Mouse (Mus musculus) heart, embryonic 15.5 days (tissue): ENCODE measurements around the gene Slc25a11. TPM values are rescaled to one million over a fixed set of nuclear protein-coding genes. Genes with fewer than 3 reads are reported as not detected.
A peak's percentile ranks its signal among the peaks of the same experiment; 100 is the strongest.

ENCODE experiments used
- ATAC-seq: fragments of 200-750 bp; cut with Nextera tagmentation; replicated peaks from 2 replicates; pipeline ENCODE4 v1.8.0; 2017; ENCODE audit warnings: low read depth, moderate TSS enrichment; ENCODE audit not compliant: insufficient number of reproducible peaks, insufficient read depth, low FRiP score
- H3K27ac ChIP-seq: fragments of 300-500 bp; sonication (generic); 2 replicates; pipeline ENCODE4 v1.5.1; 2015; ENCODE audit warnings: mild to moderate bottlenecking, inconsistent platforms
- H3K27me3 ChIP-seq: fragments of 300-500 bp; sonication (generic); 2 replicates; pipeline ENCODE4 v1.6.1; 2015; ENCODE audit warnings: inconsistent platforms
- H3K36me3 ChIP-seq: fragments of 300-500 bp; sonication (generic); 2 replicates; pipeline ENCODE4 v1.6.1; 2015; ENCODE audit warnings: mild to moderate bottlenecking, inconsistent platforms
- H3K4me1 ChIP-seq: fragments of 300-500 bp; sonication (generic); replicated peaks from 2 replicates; pipeline ENCODE4 v1.6.1; 2015; ENCODE audit warnings: inconsistent platforms
- H3K4me2 ChIP-seq: fragments of 300-500 bp; sonication (generic); 2 replicates; pipeline ENCODE4 v1.6.1; 2015; ENCODE audit warnings: inconsistent platforms, mild to moderate bottlenecking, moderate library complexity
- H3K4me3 ChIP-seq: fragments of 300-500 bp; sonication (generic); 2 replicates; pipeline ENCODE4 v1.5.1; 2015; ENCODE audit warnings: mild to moderate bottlenecking, inconsistent platforms
- H3K9ac ChIP-seq: fragments of 300-500 bp; sonication (generic); 2 replicates; pipeline ENCODE4 v1.6.1; 2015; ENCODE audit warnings: mild to moderate bottlenecking, inconsistent platforms
- H3K9me3 ChIP-seq: fragments of 300-500 bp; sonication (generic); replicated peaks from 2 replicates; pipeline ENCODE4 v1.6.1; 2016; ENCODE audit warnings: inconsistent platforms
- WGBS: fragments of 180-500 bp; shearing (Covaris S2); methylation state at CpG from one replicate; pipeline ENCODE4 v1.1.7; 2015; ENCODE audit warnings: mixed read lengths; 5-methylcytosine and 5-hydroxymethylcytosine counted together
- polyA plus RNA-seq: library from polyadenylated mRNA; unstranded; fragments of >200 nt; fragmentation: Nextera tagmentation; extraction: Ambion mirVana; gene quantifications from 2 replicates; pipeline ENCODE4 v1.2.1, GENCODE M21; 2015

The Slc25a11 gene
- polyA plus RNA-seq, 1 experiment from 2014 or later, result 279 TPM

DNA sequence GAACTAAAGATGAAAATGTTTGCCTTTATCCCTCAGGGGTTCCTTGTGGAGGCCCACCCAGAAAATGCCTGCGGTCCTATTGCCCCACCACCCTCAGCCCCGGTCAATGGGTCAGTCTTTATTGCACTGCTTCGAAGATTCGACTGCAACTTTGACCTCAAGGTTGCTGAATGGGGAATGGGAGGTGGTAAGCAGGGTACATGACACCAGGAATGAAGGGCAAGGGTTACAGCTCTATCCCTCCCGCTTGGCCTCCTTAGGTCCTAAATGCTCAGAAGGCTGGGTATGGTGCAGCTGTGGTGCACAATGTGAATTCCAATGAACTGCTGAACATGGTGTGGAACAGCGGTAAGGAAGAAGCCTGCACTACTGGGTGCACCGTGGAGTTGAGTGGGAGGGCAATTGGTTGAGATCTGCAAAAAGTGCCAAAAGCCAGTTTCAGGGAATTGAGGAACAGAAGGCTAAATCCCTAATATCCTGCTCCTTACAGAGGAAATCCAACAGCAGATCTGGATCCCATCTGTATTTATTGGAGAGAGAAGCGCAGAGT lies 2.0 kb upstream of the Slc25a11 start:
- 0 out of 2 replicates have a peak overlapping the region, but pooled peaks have one; percentile 5 for H3K27ac ChIP-seq
- H3K27me3 ChIP-seq, result no peaks in the 10 kb centered on the region
- H3K9ac ChIP-seq, result 0 out of 2 replicates have a peak overlapping the region, but pooled peaks have one; percentile 4
- H3K4me3 ChIP-seq, result no peak overlapping the region
- peak overlapping the region; percentile 2; the same call in 1 of the 2 replicates for H3K4me2 ChIP-seq
- H3K4me1 ChIP-seq, result peaks cover 66% of the 10 kb centered on the region
- peaks cover 47% of the 10 kb centered on the region for H3K36me3 ChIP-seq
- ATAC-seq, result no peak
- H3K9me3 ChIP-seq, result no peaks in the 10 kb centered on the region
- 76% methylated on average over 8 of the region's 8 CpGs for WGBS

GRCm38 (mm10) chr11:70648512-70648911 lies 1.2 kb upstream of the Slc25a11 start:
- H3K4me3 ChIP-seq, result peak overlapping the region; percentile 72
- H3K9me3 ChIP-seq, result no peaks in the 10 kb centered on the region
- no peak for ATAC-seq
- H3K9ac ChIP-seq, result peak overlapping the region; percentile 79
- peaks cover 50% of the 10 kb centered on the region for H3K36me3 ChIP-seq
- WGBS, result 69% methylated on average over 4 of the region's 4 CpGs
- peak overlapping the region; percentile 85 for H3K4me2 ChIP-seq
- 0 out of 2 replicates have a peak overlapping the region, but pooled peaks have one; percentile 95 for H3K27ac ChIP-seq
- peaks cover 66% of the 10 kb centered on the region for H3K4me1 ChIP-seq
- no peaks in the 10 kb centered on the region for H3K27me3 ChIP-seq

DNA sequence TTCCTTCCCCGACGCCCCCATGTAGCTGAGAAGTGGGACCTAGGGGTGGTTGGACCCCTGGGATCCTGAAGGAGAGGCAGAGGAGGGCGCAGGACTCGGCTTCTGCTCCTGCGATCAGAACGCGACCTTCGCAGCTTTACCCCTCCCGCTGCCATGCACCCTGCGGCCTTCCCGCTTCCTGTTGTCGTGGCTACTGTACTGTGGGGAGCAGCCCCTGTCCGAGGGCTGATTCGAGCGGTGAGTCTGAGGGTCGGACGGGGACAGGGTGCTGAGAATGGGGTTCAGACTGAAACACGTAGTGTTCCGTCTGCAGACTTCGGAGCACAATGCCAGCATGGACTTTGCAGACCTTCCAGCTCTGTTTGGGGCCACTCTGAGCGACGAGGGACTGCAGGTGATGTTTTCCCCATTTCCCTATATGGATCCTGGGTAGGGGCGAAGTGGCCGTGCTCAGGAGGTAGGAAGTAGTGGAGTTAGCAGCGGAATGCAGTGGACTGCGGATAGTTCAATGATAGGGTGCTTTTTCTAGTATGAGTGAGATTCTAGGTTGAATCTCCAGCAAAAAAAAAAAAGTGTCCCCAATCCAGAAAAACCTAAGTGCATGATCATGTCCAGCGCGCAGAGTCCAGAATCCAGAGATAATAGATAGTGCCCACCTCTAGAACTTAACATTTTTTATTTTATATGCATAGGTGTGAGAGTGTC lies 589 bp upstream of the Slc25a11 start:
- Histone ChIP-seq H3K4me1 (peaks cover 62% of the 10 kb centered on the region), H3K9ac (peak overlapping the region; percentile 79), H3K27me3 (no peaks in the 10 kb centered on the region), H3K4me3 (peak overlapping the region; percentile 72), H3K4me2 (peak overlapping the region; percentile 85), H3K9me3 (no peaks in the 10 kb centered on the region), H3K36me3 (peaks cover 49% of the 10 kb centered on the region), H3K27ac (peak overlapping the region; percentile 95)
- no peak for ATAC-seq
- WGBS, result 3% methylated on average over 28 of the region's 28 CpGs

- Histone ChIP-seq H3K27me3 (no peaks in the 10 kb centered on the region), H3K9ac (peak overlapping the region; percentile 83), H3K4me3 (peak overlapping the region; percentile 72), H3K4me2 (peak overlapping the region; percentile 73), H3K27ac (peak overlapping the region; percentile 95), H3K4me1 (peaks cover 46% of the 10 kb centered on the region), H3K36me3 (peaks cover 32% of the 10 kb centered on the region), H3K9me3 (no peaks in the 10 kb centered on the region)
- 15% methylated on average over 3 of the region's 3 CpGs for WGBS
- ATAC-seq, result no peak
These were observed 1.1 kb downstream of the Slc25a11 start for GRCm38 (mm10) chr11:70646259-70646555.

GRCm38 (mm10) chr11:70645461-70646258 lies 1.6 kb downstream of the Slc25a11 start:
- ATAC-seq, result no peak
- Histone ChIP-seq H3K27ac (peak overlapping the region; percentile 95), H3K36me3 (peaks cover 27% of the 10 kb centered on the region), H3K4me3 (peak overlapping the region; percentile 72), H3K4me2 (peak overlapping the region; percentile 73), H3K9ac (peak overlapping the region; percentile 83), H3K9me3 (no peaks in the 10 kb centered on the region), H3K27me3 (no peaks in the 10 kb centered on the region), H3K4me1 (peaks cover 42% of the 10 kb centered on the region)
- WGBS, result 75% methylated on average over 12 of the region's 12 CpGs

DNA sequence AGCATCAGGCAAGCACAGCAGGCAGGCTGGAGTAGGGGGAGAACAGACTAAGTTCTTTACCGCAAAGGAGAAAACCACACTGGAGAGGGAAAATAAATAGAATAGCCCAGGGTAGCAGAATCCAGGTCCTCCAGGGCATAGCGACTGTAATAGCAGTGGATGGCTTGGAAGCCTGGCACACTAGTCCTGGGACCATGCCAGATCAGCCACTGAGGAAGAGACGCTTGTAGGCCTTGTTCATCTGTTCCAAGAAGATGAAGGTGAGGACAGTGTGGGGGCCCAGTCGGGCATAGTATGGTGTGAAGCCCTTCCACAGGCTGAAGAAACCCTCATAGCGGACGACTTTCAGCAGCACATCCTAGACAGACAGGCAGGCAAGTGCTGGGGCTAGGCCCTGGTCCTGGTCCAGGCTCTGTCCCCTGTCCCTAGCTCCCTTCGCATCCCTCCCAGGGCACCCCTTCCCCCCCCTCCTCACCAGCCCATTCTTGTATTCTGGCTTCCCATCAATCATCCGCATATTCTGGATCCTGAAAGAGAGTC lies 2.6 kb downstream of the Slc25a11 start:
- Histone ChIP-seq H3K9me3 (no peaks in the 10 kb centered on the region), H3K9ac (peak overlapping the region; percentile 83; the same call in 1 of the 2 replicates), H3K27me3 (no peaks in the 10 kb centered on the region), H3K36me3 (peaks cover 19% of the 10 kb centered on the region), H3K4me1 (peaks cover 33% of the 10 kb centered on the region), H3K4me3 (no peak overlapping the region), H3K4me2 (peak overlapping the region; percentile 73; the same call in 1 of the 2 replicates), H3K27ac (no peak overlapping the region)
- 89% methylated on average over 8 of the region's 8 CpGs for WGBS
- no peak for ATAC-seq

DNA sequence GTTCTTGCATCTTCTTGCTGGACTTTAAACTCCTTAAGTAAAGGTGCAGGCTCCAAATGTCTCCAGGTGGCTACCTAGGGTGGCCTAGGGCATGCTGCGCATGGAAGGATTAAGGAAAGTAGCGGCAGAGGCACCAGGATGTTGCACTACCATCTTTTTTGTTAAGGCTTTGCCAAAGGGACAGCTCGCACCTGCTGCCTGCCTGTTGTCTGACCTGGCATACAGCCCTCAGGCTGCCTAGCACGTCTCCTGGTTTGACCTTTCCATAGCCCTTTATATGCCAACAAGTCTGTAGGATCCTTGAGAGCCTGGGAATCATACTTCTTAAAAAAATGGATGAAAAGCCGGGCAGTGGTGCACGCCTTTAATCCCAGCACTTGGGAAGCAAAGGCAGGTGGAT lies 4.2 kb downstream of the Slc25a11 start:
- WGBS, result 89% methylated on average over 6 of the region's 6 CpGs
- no peak for ATAC-seq
- no peak overlapping the region for H3K9ac ChIP-seq

DNA sequence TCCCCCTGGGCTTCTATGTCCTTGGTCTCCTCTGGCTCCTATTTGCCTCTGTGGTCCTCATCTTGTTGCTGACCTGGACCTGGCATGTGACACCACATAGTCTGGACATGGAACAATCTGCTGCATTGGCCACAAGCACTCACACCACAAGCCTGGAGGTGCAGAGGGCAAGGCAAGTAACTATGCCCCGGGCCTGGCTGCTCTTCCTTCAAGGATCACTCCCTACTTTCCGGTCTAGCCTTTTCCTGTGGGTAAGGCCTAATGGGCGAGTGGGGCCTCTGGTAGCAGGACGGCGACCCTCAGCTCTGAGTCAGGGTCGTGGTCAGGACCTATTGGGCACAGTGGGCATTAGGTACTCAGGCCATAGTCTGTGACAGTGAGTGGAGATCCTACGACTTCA lies 6.0 kb downstream of the Slc25a11 start:
- peaks cover 13% of the 10 kb centered on the region; the same call in 1 of the 2 replicates for H3K36me3 ChIP-seq
- no peaks in the 10 kb centered on the region for H3K9me3 ChIP-seq
- H3K4me2 ChIP-seq, result no peak overlapping the region
- H3K4me1 ChIP-seq, result peaks cover 24% of the 10 kb centered on the region
- no peak overlapping the region for H3K9ac ChIP-seq
- 83% methylated on average over 7 of the region's 7 CpGs for WGBS
- H3K4me3 ChIP-seq, result no peak overlapping the region
- no peak for ATAC-seq
- no peaks in the 10 kb centered on the region for H3K27me3 ChIP-seq
- no peak overlapping the region for H3K27ac ChIP-seq

More for the DNA sequence above, 4.2 kb downstream of the Slc25a11 start:
- Histone ChIP-seq H3K27ac (no peak overlapping the region), H3K27me3 (no peaks in the 10 kb centered on the region), H3K4me1 (peaks cover 27% of the 10 kb centered on the region), H3K36me3 (peaks cover 13% of the 10 kb centered on the region; the same call in 1 of the 2 replicates), H3K9me3 (no peaks in the 10 kb centered on the region), H3K4me3 (no peak overlapping the region), H3K4me2 (no peak overlapping the region)

- no peak overlapping the region for H3K9ac ChIP-seq
- no peak overlapping the region for H3K4me2 ChIP-seq
- no peak overlapping the region for H3K4me3 ChIP-seq
- H3K36me3 ChIP-seq, result peaks cover 11% of the 10 kb centered on the region; the same call in 1 of the 2 replicates
- H3K27me3 ChIP-seq, result no peaks in the 10 kb centered on the region
- 0 out of 2 replicates have a peak, but pooled peaks have one; percentile 15 for ATAC-seq
- no peak overlapping the region for H3K27ac ChIP-seq
- H3K4me1 ChIP-seq, result peaks cover 11% of the 10 kb centered on the region
- WGBS, result 76% methylated on average over 8 of the region's 8 CpGs
- no peaks in the 10 kb centered on the region for H3K9me3 ChIP-seq
These were observed 7.3 kb downstream of the Slc25a11 start for GRCm38 (mm10) chr11:70639976-70640375.

GRCm38 (mm10) chr11:70638714-70639278 lies 8.5 kb downstream of the Slc25a11 start, which contains the start of gene Gp1ba:
Gene Gp1ba (plus strand): TSS chr11:70639122.
- Histone ChIP-seq H3K9ac (no peak within 1 kb of the TSS), H3K4me2 (peak within 1 kb of the TSS; percentile 1; the same call in 1 of the 2 replicates), H3K27me3 (no peaks in the 10 kb centered on the region), H3K4me1 (peaks cover 9% of the 10 kb centered on the region), H3K9me3 (no peaks in the 10 kb centered on the region), H3K27ac (peak within 1 kb of the TSS; percentile 46; the same call in 1 of the 2 replicates), H3K36me3 (no peaks in the 10 kb centered on the region), H3K4me3 (no peak within 1 kb of the TSS)
- 9% methylated on average over 5 of the region's 5 CpGs for WGBS
- ATAC-seq, result no peak
